Mouse (Mus musculus): Measurements from ENCODE around the gene Gm19426. TPM values are rescaled to one million over a fixed set of nuclear protein-coding genes. Genes with fewer than 3 reads are reported as not detected.
A peak's percentile ranks its signal among the peaks of the same experiment; 100 is the strongest.
"Not testable (repeated sequence)": the region's sequence is repeated elsewhere in the genome, so short reads cannot be mapped to it uniquely, and the experiment has no call there.

Gm19426 gene
- polyA plus RNA-seq, 1 experiment from 2014 or later: 4.6 TPM

DNA sequence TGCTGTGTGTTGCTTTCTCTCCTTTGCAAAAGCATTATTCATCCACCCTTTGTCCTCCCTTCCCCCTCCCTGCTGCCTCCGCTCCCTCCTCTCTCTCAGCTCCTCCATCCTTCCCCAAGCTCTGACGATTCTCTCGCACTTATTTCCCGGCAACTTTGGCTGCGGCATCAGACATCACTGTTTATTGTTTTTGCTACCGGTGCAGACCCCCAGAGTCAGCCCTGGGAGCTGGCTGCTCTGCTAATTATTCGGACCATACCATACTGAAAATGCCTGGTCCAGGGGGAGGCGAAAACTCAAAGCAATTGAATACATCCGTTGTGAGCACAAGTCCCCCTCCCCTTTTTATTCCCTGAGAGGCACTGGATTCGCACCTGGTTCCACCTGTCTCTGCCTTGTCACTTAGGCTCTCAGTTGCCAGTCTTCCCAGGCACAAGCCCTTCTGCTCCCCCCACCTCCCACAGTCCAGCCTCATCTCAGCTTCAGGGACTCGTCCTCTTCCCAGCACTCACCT lies 9.0 kb downstream of the Gm19426 start:
- H3K9ac ChIP-seq (ENCODE audit: low read length): peak overlapping the region; percentile 42
- H3K27ac ChIP-seq (ENCODE audit: low read depth): no peak overlapping the region
- DNase-seq (ENCODE audit: low spot score): peak; percentile 68

DNA sequence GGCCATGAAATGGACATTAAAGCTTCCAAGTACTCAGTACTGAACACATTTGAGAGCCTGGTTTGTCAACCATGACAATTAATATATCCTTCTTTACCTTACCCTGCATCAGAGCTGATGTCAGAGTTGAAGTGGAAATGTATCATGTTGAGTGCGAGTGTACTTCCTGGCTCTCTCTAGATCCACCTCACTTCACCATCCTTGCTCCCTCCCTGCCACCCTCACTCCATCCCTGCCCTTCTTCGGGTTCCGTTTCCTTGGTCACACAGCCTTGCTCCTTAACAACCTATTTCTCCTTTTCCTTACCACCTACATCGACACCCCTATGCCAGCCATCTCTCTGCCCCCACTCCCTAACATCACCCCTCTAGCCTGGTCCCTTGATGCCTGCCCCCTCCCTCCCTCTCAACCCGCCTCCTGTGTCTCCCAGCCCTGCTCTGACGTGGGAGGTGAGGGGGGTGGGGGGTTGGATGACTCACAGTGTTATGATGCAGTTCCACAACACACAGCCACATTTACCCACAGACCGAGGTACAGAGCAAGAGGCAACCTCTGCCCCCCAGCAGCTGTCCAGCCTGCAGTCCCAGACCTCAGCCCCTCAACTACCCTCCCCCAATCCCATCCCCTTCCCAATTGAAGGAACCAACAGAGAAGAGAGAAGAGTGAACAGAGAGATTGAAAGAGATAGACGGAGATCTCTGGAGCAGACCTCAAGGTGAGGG lies 9.7 kb downstream of the Gm19426 start, which contains the start of gene Ypel4:
TSS of gene Ypel4 (plus strand) at position 480 of the 722 bp plus-strand sequence.
- 0 out of 2 replicates have a peak, but pooled peaks cover 4% of the 10 kb centered on the region for H3K27me3 ChIP-seq (replicated peaks; ENCODE audit: control insufficient read depth, insufficient read depth, low read length)
- no peaks in the 10 kb centered on the region for H3K9me3 ChIP-seq (ENCODE audit: control insufficient read depth, low read length)
- peak within 1 kb of the TSS; percentile 35 for H3K4me3 ChIP-seq (ENCODE audit: low read depth, low read length)
- peak; percentile 73 for DNase-seq (ENCODE audit: low spot score)
- no peaks in the 10 kb centered on the region for H3K36me3 ChIP-seq (ENCODE audit: control insufficient read depth, insufficient read depth, low read length)
- peak within 1 kb of the TSS; percentile 42 for H3K9ac ChIP-seq (ENCODE audit: low read length)
- no peak; the same call in 1 of the 2 replicates for ATAC-seq (replicated peaks; ENCODE audit: low FRiP score, low TSS enrichment, low read depth)
- WGBS: 5% methylated on average over 8 of the region's 8 CpGs
- H3K4me1 ChIP-seq (replicated peaks; ENCODE audit: control insufficient read depth, insufficient read depth, low read length): peaks cover 43% of the 10 kb centered on the region
- no peak within 1 kb of the TSS for H3K27ac ChIP-seq (ENCODE audit: low read depth)
- peak within 1 kb of the TSS; percentile 62 for H3K4me2 ChIP-seq (ENCODE audit: low read length)

More for the DNA sequence above, 9.0 kb downstream of the Gm19426 start:
- Histone ChIP-seq H3K4me2 (ENCODE audit: low read length) (peak overlapping the region; percentile 62), H3K36me3 (ENCODE audit: control insufficient read depth, insufficient read depth, low read length) (no peaks in the 10 kb centered on the region), H3K27me3 (replicated peaks; ENCODE audit: control insufficient read depth, insufficient read depth, low read length) (0 out of 2 replicates have a peak, but pooled peaks cover 4% of the 10 kb centered on the region), H3K4me3 (ENCODE audit: low read depth, low read length) (peak overlapping the region; percentile 35), H3K4me1 (replicated peaks; ENCODE audit: control insufficient read depth, insufficient read depth, low read length) (peaks cover 48% of the 10 kb centered on the region), H3K9me3 (ENCODE audit: control insufficient read depth, low read length) (no peaks in the 10 kb centered on the region)
- ATAC-seq (replicated peaks; ENCODE audit: low FRiP score, low TSS enrichment, low read depth): no peak
- WGBS: 2% methylated on average over 11 of the region's 11 CpGs

DNA sequence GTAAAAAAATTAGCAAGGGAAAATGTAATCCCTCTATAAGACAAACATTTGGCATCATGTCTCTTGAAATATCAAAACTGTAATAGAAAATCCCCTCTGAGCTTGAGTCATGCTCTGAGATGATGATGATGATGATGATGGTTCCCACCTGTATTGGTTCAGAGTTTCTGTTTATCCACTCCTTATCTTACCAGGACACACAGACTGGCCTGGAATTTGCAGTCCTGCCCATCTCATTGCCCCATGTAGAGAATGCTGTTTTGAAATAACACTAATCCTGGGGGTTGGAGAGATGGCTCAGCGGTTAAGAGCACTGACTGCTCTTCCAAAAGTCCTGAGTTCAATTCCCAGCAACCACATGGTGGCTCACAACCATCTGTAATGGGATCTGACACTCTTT lies 11.1 kb downstream of the Gm19426 start:
- H3K4me3 ChIP-seq (ENCODE audit: low read depth, low read length): no peak overlapping the region
- H3K9me3 ChIP-seq (ENCODE audit: control insufficient read depth, low read length): no peaks in the 10 kb centered on the region
- DNase-seq (ENCODE audit: low spot score): no peak
- H3K9ac ChIP-seq (ENCODE audit: low read length): no peak overlapping the region
- no peak for ATAC-seq (replicated peaks; ENCODE audit: low FRiP score, low TSS enrichment, low read depth)
- WGBS: 70% methylated on average over 1 of the region's 1 CpGs
- H3K36me3 ChIP-seq (ENCODE audit: control insufficient read depth, insufficient read depth, low read length): no peaks in the 10 kb centered on the region
- 0 out of 2 replicates have a peak, but pooled peaks cover 4% of the 10 kb centered on the region for H3K27me3 ChIP-seq (replicated peaks; ENCODE audit: control insufficient read depth, insufficient read depth, low read length)
- H3K4me1 ChIP-seq (replicated peaks; ENCODE audit: control insufficient read depth, insufficient read depth, low read length): peaks cover 30% of the 10 kb centered on the region
- no peak overlapping the region for H3K4me2 ChIP-seq (ENCODE audit: low read length)
- H3K27ac ChIP-seq (ENCODE audit: low read depth): no peak overlapping the region

DNA sequence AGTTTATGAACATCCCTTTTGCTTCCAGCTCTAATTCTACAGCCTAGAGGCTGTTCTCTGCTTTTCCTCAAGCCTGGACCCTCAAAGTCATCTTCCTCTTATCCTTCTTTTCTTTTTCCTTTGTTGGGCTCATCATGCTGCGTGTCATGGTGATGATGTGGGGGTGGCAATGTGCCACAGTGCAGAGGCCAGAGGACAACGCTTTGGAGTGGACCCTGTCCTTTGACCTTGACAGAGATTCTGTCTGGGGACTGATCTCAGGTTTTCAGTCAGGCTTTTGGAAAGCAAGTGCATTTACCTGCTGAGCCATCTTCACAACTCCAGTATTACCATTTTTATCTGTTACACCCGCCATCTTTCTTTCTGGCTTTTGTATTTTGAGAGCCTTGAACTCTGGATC lies 12.2 kb downstream of the Gm19426 start:
- H3K4me3 ChIP-seq (ENCODE audit: low read depth, low read length): no peak overlapping the region
- H3K27me3 ChIP-seq (replicated peaks; ENCODE audit: control insufficient read depth, insufficient read depth, low read length): 0 out of 2 replicates have a peak, but pooled peaks cover 3% of the 10 kb centered on the region
- H3K9ac ChIP-seq (ENCODE audit: low read length): no peak overlapping the region
- no peaks in the 10 kb centered on the region for H3K9me3 ChIP-seq (ENCODE audit: control insufficient read depth, low read length)
- peaks cover 23% of the 10 kb centered on the region for H3K4me1 ChIP-seq (replicated peaks; ENCODE audit: control insufficient read depth, insufficient read depth, low read length)
- DNase-seq (ENCODE audit: low spot score) (no peak), ATAC-seq (replicated peaks; ENCODE audit: low FRiP score, low TSS enrichment, low read depth) (no peak)
- WGBS: 92% methylated on average over 3 of the region's 3 CpGs
- no peak overlapping the region for H3K27ac ChIP-seq (ENCODE audit: low read depth)
- H3K36me3 ChIP-seq (ENCODE audit: control insufficient read depth, insufficient read depth, low read length): no peaks in the 10 kb centered on the region
- H3K4me2 ChIP-seq (ENCODE audit: low read length): no peak overlapping the region

DNA sequence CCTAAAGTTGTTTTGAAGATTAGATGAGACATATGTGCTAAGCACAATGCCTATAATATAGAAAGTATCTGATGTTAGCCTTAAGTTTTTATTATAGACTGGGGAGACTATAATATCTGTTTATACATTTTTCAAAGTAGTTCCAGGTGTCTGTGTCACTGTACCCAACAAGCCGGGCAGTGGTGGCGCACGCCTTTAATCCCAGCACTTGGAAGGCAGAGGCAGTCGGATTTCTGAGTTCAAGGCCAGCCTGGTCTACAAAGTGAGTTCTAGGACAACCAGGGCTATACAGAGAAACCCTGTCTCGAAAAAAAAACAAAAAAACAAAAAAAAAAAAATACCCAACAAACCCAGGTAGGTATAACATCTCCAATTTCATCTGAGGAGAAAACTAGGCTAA lies 15.3 kb downstream of the Gm19426 start:
- DNase-seq (ENCODE audit: low spot score); H3K27ac ChIP-seq (ENCODE audit: low read depth); H3K9ac ChIP-seq (ENCODE audit: low read length); ATAC-seq (replicated peaks; ENCODE audit: low FRiP score, low TSS enrichment, low read depth); H3K4me2 ChIP-seq (ENCODE audit: low read length); H3K9me3 ChIP-seq (ENCODE audit: control insufficient read depth, low read length); H3K4me3 ChIP-seq (ENCODE audit: low read depth, low read length); H3K4me1 ChIP-seq (replicated peaks; ENCODE audit: control insufficient read depth, insufficient read depth, low read length); H3K27me3 ChIP-seq (replicated peaks; ENCODE audit: control insufficient read depth, insufficient read depth, low read length): not testable (repeated sequence)
- WGBS: 81% methylated on average over 5 of the region's 5 CpGs
- peaks cover 18% of the 10 kb centered on the region for H3K36me3 ChIP-seq (ENCODE audit: control insufficient read depth, insufficient read depth, low read length)

DNA sequence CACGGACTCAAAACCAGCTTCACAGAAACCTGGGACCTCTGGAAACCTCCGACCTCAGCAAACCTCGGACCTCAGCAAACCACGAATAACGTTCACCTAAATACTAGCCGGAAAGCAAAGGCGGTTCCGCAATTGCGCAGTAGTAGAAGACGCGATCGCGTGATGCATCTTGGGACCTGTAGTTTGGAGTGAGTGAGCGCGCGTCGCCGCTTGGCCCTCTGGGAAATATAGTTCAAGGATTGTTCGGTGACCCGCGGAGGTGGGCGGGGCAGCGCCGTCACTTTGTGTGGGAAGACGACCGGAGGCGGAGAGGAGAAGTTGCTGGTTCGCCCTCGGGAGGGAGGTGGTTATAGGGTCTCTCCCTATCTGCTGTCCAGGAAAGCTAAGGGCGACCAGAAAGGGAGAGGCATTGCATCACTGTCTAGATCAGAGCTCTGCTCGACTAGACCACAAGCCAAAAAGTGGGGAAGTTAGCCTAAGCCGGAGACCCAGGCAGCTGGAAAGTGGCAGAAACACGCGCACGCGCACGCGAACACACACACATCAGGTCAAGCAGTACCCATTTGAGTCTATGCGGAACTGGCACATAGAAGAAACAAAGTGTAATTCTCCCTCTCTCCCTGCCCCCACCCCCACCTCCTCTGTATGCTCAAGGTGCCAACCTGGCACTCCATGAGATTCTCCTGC lies 16.1 kb downstream of the Gm19426 start, which contains the start of gene Clp1:
TSS of gene Clp1 (minus strand) at position 179 of the 687 bp plus-strand sequence.
- peak within 1 kb of the TSS; percentile 65; the same call in 1 of the 2 replicates for H3K27ac ChIP-seq (ENCODE audit: low read depth)
- H3K9ac ChIP-seq (ENCODE audit: low read length): peak within 1 kb of the TSS; percentile 52
- peak within 1 kb of the TSS; percentile 70 for H3K4me3 ChIP-seq (ENCODE audit: low read depth, low read length)
- WGBS: under 1% methylated on average over 39 of the region's 39 CpGs
- no peaks in the 10 kb centered on the region for H3K27me3 ChIP-seq (replicated peaks; ENCODE audit: control insufficient read depth, insufficient read depth, low read length)
- DNase-seq (ENCODE audit: low spot score) (peak; percentile 96), ATAC-seq (replicated peaks; ENCODE audit: low FRiP score, low TSS enrichment, low read depth) (peak; percentile 96)
- peaks cover 23% of the 10 kb centered on the region for H3K36me3 ChIP-seq (ENCODE audit: control insufficient read depth, insufficient read depth, low read length)
- peaks cover 7% of the 10 kb centered on the region for H3K4me1 ChIP-seq (replicated peaks; ENCODE audit: control insufficient read depth, insufficient read depth, low read length)
- H3K9me3 ChIP-seq (ENCODE audit: control insufficient read depth, low read length): no peaks in the 10 kb centered on the region
- peak within 1 kb of the TSS; percentile 97 for H3K4me2 ChIP-seq (ENCODE audit: low read length)

DNA sequence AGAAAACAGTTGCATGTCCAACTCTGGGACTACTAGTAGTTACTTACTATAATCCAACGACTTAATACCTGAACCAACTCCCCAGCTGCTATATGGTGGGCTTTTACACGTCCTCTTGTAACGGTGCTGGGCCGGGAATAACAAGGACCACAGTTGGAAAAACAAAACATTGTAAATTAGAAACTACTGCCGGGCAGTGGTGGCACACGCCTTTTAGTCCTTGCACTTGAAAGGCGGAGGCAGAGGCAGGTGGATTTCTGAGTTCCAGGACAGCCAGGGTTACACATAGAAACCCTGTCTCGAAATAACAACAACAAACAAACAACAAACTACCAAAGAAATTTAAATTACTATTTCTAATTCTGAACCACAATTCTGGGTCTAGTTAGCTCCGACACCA lies 16.7 kb downstream of the Gm19426 start:
- 2% methylated on average over 9 of the region's 9 CpGs for WGBS
- no peak; the same call in 1 of the 2 replicates for ATAC-seq (replicated peaks; ENCODE audit: low FRiP score, low TSS enrichment, low read depth)
- H3K9me3 ChIP-seq (ENCODE audit: control insufficient read depth, low read length): no peaks in the 10 kb centered on the region

DNA sequence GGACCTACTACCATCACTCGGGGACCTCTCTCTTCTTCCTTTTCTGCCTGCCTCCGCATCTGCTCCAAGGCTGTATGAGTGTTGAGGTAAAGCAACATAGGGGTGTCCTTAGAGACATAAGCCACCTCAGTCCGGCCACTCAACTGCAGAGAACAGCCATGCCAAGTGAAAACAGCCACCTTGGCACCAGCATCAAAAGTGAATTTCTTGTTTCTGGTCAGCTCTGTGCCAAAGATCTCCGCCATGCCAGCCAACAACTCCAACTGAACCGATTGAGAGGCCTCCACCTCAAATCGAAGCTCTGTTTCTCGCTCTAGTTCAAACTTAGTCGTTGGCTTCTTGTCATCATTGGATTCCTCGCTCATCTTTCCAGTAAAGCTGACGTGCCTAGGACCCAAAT lies 17.7 kb downstream of the Gm19426 start:
- no peak for DNase-seq (ENCODE audit: low spot score)
- H3K27ac ChIP-seq (ENCODE audit: low read depth): no peak overlapping the region
- ATAC-seq (replicated peaks; ENCODE audit: low FRiP score, low TSS enrichment, low read depth): no peak
- no peak overlapping the region for H3K4me2 ChIP-seq (ENCODE audit: low read length)
- H3K9me3 ChIP-seq (ENCODE audit: control insufficient read depth, low read length): no peaks in the 10 kb centered on the region
- peaks cover 7% of the 10 kb centered on the region for H3K4me1 ChIP-seq (replicated peaks; ENCODE audit: control insufficient read depth, insufficient read depth, low read length)
- no peak overlapping the region for H3K4me3 ChIP-seq (ENCODE audit: low read depth, low read length)
- no peaks in the 10 kb centered on the region for H3K27me3 ChIP-seq (replicated peaks; ENCODE audit: control insufficient read depth, insufficient read depth, low read length)
- H3K9ac ChIP-seq (ENCODE audit: low read length): no peak overlapping the region
- H3K36me3 ChIP-seq (ENCODE audit: control insufficient read depth, insufficient read depth, low read length): peaks cover 26% of the 10 kb centered on the region
- 93% methylated on average over 10 of the region's 10 CpGs for WGBS

More for the DNA sequence above, 16.7 kb downstream of the Gm19426 start:
- DNase-seq (ENCODE audit: low spot score): no peak
- Histone ChIP-seq H3K4me1 (replicated peaks; ENCODE audit: control insufficient read depth, insufficient read depth, low read length) (peaks cover 7% of the 10 kb centered on the region), H3K36me3 (ENCODE audit: control insufficient read depth, insufficient read depth, low read length) (peaks cover 26% of the 10 kb centered on the region), H3K27ac (ENCODE audit: low read depth) (no peak overlapping the region), H3K4me3 (ENCODE audit: low read depth, low read length) (peak overlapping the region; percentile 70), H3K9ac (ENCODE audit: low read length) (peak overlapping the region; percentile 52), H3K27me3 (replicated peaks; ENCODE audit: control insufficient read depth, insufficient read depth, low read length) (no peaks in the 10 kb centered on the region), H3K4me2 (ENCODE audit: low read length) (peak overlapping the region; percentile 97)
